Mouse (Mus musculus) retina, postnatal 1 day (tissue): ENCODE measurements around the gene Pdcl2.

Source experiments
- DNase-seq: peaks from one replicate; pipeline ENCODE4 v3.0.0-alpha.2; 2012

The Pdcl2 gene

GRCm38 (mm10) chr5:76330953-76331352, at the start of gene Pdcl2:
Gene Pdcl2 (minus strand): TSS chr5:76331156.
- no peak for DNase-seq

DNA sequence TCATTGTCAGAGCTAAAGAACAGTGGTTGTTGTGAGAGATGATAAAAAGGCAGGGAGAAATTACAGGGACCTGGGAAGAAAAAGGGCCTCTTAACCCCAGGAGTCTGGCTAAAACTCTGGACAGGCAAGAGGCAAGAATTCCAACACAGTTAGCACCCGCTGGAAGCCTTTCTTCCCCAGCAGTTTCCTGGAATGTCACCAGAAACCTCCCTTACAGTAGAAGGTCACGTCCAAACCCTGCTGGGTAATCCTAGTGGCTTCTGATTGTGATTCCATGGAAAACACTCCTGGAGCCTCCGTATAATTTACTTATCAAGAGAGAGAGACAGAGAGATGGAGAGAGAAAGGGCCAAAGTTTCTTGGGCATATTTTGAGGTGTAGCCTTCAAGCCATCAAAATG, 48.3 kb upstream of the Pdcl2 start:
- no peak for DNase-seq

- DNase-seq = no peak
Measured at GRCm38 (mm10) chr5:76369215-76369840, 38.4 kb upstream of the Pdcl2 start.

- peak; percentile 20 for DNase-seq
Measured at GRCm38 (mm10) chr5:76365406-76365805, 34.5 kb upstream of the Pdcl2 start.

GRCm38 (mm10) chr5:76363453-76364104, 32.6 kb upstream of the Pdcl2 start, which contains the start of gene Nmu:
Gene Nmu (minus strand): TSS chr5:76363788.
- DNase-seq = peak; percentile 54

- no peak for DNase-seq
Measured at GRCm38 (mm10) chr5:76360786-76361185, 29.8 kb upstream of the Pdcl2 start.

GRCm38 (mm10) chr5:76360057-76360456, 29.1 kb upstream of the Pdcl2 start:
- no peak for DNase-seq

GRCm38 (mm10) chr5:76351953-76352611, 21.1 kb upstream of the Pdcl2 start:
- peak; percentile 92 for DNase-seq

- no peak for DNase-seq
Measured at GRCm38 (mm10) chr5:76351537-76351936, 20.6 kb upstream of the Pdcl2 start.

- peak; percentile 93 for DNase-seq
Measured at GRCm38 (mm10) chr5:76346137-76346536, 15.2 kb upstream of the Pdcl2 start.

- no peak for DNase-seq
Measured at GRCm38 (mm10) chr5:76340931-76341330, 10.0 kb upstream of the Pdcl2 start.

DNA sequence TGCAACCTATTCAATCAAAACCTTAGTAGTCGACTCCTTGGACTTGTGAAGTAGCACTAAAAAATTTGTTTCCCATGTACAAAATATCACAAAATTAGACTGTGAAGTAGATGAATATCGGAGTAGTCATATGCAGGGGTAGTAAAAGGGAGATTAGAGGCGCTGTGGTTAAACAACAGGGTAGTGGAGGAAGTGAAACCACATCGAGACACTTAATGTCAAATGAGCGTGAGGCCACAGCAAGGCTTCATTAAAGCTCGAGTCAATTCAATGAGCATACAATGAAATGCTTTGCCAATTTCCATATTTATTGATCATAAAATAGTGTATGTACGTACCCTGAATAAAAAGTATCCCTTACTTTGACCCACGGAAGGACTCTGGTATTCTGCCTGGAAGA, 6.1 kb upstream of the Pdcl2 start:
- DNase-seq = no peak

DNA sequence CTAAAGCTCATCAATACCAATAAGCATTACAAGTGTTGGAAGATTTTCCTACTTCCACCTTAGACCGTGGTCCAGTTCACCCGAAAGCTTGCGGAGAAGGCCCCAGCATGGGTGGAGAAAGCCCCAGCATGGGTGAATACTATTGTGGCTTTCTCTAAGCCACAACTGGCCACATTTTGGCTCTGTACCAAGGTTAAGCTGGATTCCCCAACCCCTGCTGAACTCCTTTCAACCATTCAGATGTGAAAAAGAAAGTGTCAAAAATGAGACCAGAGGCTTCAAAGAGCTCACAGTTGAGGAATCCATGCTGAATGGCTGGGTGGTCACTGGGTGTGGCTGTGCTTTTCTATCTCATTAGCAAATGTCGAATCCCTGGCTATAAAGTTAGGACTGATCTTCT, 2.9 kb upstream of the Pdcl2 start:
- no peak for DNase-seq

GRCm38 (mm10) chr5:76327296-76327695, 3.7 kb downstream of the Pdcl2 start:
- no peak for DNase-seq

- no peak for DNase-seq
Measured at GRCm38 (mm10) chr5:76325113-76325512, 5.8 kb downstream of the Pdcl2 start.

DNA sequence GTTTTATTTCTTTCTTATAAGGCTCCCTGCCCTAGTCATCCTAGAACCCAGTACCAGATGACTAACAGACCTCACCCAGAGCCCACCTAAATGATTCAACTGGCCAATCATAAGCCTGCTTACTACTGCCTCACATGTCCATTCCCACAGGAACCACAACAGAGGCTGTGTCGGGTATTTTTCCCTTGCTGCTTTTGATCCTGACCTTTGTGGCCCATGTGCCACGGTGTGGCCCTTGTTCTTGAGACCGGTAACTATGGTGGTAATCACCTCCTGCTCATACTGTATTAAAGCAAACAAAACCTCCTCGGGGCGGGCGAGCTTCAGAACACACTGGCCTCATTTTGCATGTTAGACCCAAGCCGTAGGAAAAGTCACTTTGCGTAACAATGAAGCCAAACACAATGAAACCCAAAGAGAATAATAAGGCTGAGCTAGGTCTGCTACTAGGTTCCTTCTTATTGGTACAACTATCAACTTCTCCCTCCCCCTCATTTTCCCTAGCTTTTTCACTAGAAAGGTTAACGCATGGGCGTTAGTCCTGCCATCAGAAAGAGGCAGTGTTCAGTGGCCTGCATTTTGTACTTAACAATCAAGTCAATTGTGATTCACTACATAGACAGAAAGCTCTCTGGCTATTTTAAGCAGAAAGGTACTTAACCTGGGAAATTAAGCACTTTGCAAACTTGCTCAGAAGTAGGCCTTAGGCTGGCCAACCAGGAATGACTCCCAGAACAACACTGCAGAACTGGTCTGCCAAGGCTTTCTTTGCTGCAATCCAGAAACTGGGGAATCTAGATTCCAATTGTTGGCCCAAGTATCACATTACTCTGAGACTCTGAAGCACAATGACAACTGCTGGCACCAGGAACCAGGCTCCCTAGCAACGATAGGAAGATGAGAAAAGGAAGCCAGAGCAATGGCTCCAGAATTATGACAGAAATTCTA, 9.4 kb downstream of the Pdcl2 start:
- DNase-seq = peak; percentile 26

DNA sequence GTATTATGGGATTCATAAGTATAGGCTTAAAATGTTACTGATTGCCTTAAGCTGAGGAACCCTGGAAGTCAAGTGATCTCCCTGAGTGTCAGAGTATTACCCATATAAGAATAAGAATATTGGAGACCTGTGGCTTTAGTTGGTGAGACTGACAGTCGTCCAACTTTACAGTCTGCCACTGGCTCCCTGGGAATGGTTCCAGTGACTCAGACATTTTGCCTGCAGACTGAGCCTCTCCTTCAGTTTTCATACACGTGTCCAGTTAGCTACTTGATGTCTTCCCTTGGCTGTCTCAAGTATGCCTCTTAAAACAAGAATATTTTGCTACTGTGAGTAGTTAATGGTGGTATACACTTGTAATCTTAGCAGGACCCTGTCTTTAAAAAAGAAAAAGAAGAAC, 22.8 kb downstream of the Pdcl2 start:
- DNase-seq = no peak

DNA sequence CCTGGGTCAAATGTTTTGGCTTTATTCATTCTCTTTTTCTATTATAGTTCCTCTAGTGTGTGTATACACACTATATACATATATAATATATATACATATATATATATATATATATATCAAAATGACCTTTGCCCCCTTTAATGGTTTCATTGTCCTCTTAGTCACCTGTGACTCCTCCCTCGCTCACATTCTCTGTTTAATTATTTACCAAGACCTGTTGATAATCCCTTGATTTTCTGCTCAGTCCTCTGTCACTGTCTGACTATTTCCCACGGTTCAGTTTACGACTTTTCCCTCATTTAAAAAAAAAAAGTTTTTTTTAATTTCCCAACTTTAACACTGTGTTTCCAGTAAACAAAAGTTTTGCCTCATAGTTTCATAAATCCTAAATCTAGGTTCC, 24.7 kb downstream of the Pdcl2 start:
- DNase-seq = no peak

DNA sequence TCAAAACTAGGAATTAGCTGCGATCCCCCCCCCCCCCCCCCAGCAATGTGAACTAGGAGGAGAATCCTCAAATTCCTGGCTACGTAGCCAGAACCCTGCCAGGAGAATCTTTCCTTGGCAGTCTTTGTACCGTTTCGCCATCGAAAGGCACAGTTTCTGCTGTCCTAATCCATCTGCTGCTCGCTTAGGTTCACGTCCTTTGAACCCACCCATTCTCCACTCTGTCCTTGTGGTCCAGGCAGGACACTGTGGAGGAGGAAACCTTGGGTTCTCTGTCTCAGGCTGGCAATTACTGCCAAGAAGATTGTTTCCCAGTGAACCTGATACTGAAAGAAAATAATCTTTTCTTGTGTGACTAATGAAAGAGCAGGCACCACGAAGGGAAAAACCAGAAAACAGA, 25.3 kb downstream of the Pdcl2 start:
- DNase-seq = peak; percentile 45

DNA sequence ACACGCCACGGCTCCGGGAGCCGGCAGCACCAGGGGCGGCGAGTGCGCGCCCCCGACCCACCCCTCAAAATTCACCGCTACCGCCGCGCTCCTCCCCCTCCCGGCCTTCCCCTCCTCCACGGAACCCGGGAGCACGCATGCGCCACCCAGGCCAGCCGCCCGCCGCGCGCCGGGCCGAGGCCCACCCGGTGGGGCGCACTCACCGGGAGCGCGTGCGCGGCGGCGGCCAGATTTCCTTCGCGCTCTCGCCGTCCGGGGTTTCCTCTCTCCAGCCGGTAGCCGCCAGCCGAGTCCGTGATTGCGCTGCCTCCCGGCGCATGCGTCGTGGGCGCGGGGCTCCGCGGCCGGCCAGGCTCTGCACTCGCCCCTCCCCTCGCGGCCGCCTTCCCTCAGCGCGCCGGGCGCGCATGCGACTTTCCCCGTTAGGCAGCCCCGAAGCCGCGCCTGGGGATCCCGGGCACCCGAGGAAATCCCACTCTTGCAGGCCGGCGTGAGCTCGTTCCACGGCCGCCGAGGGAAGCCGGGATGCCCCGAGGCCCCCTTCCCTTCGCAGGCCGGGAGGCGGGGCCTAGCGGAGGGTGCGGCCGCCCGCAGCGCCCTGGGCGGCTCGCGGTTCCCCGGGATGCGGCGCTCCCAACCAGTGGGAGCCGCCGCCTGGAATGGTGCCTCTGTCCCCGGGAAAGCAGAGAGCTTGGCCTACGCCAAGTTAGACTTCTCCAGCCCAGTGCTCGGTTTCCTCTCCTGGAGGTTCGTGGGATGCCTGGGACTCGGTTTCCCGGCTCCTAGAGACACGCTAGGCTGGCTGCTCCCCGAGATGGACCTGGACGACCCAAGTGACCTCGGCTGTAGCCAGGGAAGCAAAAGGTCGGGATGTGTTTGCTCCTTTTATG, 26.3 kb downstream of the Pdcl2 start, which contains the start of gene Clock:
Gene Clock, minus strand, starts transcription at position 341 of the 890 bp plus-strand sequence.
- peak; percentile 94 for DNase-seq

DNA sequence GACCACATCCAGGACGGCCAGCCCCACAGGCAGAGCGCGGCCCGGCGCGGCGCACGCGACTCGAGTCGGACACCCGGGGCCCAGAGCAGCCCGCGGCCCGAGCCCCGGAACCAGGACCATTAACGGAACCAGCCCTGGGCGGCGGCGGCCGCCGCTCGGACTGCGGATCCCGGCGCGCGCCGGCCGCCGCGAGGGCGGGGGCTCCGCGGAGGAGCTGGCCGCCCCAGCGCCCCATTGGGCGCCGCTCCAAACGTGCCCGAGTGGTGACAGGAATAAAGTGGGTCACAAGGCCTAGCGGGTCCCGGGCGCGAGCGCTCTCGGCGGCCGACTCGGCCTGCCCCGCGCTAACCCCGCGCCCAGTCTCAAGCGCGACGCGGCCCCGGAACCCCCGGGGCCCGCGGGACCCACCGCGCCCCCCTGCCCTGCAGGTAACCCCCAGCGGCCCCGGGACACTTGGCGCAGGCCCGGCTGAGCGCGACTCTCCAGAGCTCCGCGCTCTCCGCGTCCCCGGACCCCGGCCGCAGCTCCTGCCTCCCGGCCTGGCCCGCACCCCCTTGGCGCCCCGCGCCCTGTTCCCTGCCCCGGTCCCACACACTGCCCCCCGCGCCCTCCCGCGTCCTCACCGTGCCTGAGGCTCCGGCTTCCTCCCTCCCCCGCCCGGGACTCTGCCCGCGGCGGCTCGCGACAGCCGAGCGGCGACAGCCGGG, 27.1 kb downstream of the Pdcl2 start:
- DNase-seq = peak; percentile 93
